Mouse (Mus musculus): ENCODE results near the gene Tsks.
A peak's percentile ranks its signal among the peaks of the same experiment; 100 is the strongest.

Gene Tsks

DNA sequence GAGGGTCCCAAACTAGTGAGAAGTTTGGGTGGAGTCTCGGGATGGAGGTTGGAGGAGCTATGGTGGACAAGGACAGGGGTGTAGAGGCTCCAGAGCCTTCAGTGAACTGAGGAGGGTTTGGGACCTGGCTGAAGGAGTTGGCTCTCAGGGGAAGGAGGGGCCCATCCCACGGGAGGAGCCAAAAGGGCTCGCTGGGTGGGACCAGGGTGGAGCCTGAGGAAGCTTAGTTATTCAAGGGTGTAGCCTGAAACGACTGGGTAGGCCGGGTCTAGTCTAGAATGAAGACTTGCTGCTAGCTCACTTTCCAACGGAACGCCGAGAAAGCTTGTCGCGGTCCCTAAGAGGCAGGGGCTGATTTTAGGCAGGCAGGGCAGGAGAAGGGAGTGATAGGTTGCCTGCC, 9.0 kb downstream of the Tsks start:
- DNase-seq (ENCODE audit: low spot score), result peak; percentile 85

DNA sequence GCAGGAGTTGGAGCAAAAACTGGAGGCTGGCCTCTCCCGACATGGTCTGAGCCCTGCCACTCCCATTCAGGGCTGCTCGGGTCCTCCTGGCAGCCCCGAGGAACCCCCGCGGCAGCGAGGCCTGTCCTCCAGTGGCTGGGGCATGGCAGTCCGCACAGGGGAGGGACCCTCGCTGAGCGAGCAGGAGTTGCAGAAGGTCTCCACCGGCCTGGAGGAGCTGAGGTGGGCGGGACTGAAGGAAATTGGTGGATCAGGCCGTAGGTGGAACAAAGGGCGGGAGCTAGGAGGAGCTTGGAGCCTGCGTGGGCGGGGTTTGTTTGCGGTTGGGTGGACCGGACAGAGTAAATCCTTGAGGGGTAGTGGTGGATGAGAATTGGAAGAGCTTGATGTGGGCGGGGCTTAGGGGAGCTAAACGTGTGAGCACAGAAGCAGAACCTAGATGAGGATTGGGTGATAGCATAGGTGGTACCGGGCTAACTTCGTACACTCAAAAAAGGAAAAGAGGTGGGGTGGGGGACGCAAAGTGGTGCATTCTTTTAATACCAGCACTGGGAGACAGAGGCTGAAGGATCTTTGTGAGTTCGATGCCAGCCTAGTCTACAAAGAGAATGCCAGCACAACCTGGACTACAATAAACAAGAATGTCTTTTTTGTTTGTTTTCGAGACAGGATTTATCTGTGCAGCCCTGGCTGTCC, 9.8 kb downstream of the Tsks start:
- peak; percentile 96 for DNase-seq (ENCODE audit: low spot score)

DNA sequence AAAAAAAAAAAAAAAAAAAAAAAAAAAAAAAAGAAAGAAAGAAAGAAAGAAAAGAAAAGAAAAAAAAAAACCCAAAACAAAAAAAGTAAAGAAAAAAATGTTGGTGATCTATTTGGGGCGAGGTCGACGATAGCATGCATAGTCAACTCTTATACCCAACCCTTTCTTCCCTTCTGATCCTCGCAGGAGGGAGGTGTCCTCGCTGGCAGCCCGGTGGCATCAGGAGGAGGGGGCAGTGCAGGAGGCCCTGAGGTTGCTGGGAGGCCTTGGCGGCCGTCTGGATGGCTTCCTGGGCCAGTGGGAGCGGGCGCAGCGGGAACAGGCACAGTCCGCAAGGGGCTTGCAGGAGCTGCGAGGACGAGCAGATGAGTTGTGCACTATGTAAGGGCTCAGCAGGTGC, 10.6 kb downstream of the Tsks start:
- no peak for DNase-seq (ENCODE audit: low spot score)

DNA sequence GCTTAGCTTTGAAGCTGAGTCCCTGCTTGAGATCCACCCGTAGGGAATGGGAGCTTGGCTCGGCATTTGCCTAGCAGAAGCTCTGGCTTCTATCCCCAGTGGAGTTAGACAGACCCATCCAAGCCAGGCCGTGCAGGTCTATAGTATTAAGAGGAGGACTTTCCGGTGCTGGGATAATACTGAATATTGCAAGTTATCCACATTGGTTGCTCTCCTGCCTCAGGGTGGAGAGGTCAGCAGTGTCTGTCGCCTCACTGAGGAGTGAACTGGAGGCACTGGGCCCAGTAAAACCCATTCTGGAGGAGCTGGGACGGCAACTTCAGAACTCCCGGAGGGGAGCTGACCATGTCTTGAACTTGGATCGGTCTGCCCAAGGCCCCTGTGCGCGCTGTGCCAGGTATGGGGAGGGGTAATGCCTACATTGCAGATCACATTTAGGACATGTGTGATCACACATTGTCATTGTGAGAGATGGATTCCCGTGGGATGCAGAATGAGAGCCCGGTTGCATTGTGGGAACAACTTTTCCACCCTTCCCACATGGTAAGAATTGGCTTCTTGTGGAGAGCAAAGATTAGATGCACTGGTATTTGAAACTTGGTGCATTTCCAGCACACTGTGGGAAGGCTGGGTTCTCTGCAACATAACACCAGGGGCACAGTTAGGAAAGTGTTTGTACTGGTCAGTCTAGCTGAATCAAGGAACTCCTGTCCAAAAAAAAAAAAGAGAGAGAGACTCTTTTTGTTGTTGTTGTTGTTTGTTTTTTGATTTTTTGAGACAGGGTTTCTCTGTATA, 11.3 kb downstream of the Tsks start:
- no peak for DNase-seq (ENCODE audit: low spot score)

DNA sequence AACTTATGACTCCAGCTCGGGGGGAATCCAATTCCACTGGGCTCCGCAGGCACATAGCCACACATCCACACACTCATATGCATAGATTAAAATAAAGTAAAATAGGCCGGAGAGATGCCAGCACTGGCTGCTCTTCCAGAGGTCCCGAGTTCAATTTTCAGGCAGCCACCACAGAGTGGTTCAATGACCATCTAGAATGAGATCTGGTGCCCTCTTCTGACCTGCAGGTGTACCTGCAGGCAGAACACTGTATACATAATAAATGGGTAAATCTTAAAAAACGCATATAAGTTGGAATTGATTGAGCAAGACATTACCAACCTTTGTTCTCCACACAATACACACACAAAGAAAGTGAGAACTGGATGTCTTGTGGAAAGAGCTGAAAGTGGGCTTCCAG, 12.6 kb downstream of the Tsks start:
- no peak for DNase-seq (ENCODE audit: low spot score)

DNA sequence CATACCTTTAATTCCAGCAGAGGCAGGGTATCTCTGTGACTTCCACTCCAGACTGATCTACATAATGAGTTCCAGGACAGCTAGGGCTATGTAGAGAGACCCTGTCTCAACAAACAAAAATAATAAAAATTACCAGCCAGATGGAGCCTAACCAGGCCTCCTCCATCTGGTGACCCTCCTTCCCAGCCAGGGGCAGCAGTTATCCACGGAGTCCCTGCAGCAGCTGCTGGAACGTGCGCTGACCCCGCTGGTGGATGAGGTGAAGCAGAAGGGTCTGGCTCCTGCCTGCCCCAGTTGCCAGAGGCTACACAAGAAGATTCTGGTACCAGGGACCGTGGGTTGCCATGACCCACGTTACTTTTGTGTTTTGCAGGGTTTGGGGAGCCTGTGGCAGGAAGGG, 13.3 kb downstream of the Tsks start:
- DNase-seq (ENCODE audit: low spot score), result no peak

DNA sequence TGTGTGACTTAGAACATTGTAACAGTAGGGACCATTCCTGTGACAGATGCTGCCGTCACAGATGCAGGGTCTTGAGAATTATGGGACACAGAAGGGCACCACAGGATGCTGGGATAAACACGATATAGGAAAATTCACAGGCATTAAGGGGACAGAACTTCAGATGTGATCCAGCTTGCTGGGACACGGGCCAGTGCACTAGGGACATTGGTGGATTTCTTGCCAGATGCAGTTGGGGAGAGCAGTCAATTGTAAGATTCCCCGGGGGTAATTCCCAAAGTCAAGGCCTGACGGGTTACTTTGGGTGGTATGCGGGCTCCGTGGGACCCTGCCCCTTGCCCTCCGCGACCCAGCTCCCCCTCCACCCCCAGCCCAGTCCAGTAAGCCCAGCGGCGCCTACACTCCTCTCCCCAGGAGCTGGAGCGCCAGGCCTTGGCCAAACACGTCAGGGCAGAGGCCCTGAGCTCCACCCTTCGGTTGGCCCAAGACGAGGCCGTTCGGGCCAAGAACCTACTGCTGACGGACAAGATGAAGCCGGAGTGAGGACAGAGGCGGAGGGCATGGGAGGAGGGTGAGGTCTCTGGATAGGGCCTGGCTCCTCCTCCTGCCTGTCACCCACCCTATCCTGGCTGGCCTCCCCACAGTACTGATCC, 14.3 kb downstream of the Tsks start:
- peak; percentile 69 for DNase-seq (ENCODE audit: low spot score)

DNA sequence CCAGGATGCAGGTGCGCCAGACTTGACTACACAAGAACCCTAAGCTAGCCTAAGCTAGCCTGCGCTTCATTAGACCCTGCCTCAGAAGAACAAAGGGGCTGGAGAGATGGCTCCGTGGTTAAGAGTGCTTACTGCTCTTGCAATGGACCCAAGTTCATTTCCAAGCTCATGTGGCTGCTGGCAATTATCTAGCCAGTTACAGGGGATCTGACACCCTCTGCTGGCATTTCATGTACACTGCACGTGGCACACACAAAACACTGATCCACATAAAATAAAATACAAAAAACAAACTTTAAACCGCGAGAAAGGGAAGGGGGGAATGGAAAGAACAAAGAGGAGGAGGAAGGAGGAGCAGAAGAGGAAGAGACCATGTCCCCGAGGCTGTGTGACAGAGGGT, 15.2 kb downstream of the Tsks start:
- peak; percentile 51 for DNase-seq (ENCODE audit: low spot score)

DNA sequence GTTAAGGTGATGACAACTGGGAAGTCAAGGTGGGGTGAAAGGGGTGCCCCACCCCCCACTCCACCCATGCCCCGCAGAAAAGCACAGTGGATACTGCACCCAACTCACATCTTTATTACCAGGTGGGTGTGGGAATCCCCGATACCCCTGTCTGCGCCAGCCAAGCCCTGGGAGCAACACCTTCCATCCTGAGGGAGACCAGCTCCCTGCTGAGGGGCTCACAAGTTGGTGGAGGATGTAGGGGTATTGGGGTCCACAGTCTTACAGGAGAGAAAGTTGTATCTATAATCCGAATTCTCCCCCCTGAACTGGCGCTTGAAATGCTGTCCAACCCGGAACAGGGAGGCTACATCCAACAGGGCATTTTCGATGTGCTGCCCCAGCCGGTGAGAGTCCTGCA, 16.3 kb downstream of the Tsks start:
- no peak for DNase-seq (ENCODE audit: low spot score)

DNA sequence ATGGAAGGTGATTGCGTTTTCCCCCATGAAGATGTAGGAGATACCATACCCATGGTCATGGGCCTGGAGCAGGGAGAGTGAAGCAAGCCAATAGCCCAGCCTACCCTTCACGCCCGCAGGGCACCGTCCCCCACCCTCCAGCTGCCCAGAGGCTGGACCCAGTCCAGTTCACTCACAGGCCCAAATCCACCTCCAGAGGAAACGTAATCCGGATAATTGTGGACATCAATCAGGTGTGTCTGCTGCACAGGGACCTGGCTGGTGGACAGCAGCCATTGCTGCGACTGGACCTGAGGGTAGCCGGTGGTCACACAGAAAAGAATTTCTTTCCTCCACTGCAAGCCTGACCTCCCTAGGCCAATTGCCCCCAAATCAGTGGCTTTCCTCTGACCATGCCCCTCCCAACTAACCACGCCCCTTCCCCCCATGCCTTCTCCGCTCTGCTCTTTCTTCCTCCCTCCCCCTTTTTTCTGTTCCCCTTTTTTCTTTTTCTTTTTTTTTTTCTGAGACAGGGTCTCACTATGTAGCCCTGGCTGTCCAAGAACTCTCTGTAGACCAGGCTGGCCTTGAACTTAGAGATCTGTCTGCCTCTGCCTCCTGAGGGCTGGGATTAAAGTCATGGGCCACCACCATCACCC, 17.0 kb downstream of the Tsks start:
- no peak for DNase-seq (ENCODE audit: low spot score)

DNA sequence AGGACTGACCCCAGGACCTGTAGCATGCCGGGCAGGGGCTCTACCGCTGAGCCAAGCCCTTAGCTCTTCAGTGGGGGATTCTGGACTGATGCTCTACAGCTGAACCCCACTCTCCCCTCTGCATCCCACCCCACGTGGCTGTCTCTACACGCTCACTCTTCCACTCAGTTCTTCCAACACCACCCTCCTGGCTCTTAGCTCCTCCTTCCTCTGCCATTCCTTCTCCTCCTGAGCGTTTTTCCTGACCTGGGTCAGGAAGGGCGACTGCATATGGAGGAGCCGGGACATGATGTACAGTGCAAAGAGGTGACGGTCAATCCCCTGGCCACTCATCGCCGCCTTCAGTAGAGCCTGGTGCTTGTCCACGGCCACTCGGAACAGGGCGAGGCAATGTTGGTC, 17.5 kb downstream of the Tsks start:
- no peak for DNase-seq (ENCODE audit: low spot score)

DNA sequence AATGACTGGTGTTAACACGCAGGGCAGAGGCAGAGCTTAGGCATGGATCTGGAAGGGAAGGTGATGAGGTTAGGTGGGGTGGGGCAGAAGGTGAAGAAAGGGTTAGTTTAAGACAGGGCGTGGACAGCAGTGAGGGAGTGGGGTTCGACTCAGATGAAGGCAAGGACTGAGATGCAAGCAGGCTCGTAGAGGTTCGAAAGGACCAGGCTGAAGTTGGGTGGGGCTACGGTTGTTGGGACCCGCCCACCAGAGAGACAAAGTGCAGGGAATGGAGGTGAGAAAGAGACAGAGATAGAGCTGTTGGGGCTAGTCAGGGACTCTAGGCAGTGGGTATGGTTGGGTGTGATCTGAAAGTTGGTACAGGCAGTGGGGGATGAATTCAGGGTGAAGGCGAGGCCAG, 19.3 kb downstream of the Tsks start:
- DNase-seq (ENCODE audit: low spot score), result no peak

DNA sequence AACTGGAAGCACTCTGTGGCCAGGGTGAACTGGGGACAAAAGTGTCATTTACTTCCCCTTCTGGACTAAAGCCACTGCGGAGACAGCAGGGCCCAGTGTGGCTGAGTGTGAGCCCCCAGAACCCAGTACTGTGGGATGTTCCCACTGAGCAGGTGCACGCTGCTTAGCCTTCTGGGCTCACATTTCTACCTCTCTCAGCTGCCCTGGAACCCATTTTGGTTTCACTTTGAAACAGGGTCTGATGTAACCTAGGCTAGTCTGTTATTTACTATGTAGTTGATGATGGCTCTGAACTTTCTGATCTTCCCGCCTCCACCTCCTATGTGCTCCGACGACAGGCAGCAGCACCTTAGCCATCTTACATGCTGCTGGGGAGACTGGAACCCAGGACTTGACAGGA, 19.8 kb downstream of the Tsks start:
- no peak for DNase-seq (ENCODE audit: low spot score)

DNA sequence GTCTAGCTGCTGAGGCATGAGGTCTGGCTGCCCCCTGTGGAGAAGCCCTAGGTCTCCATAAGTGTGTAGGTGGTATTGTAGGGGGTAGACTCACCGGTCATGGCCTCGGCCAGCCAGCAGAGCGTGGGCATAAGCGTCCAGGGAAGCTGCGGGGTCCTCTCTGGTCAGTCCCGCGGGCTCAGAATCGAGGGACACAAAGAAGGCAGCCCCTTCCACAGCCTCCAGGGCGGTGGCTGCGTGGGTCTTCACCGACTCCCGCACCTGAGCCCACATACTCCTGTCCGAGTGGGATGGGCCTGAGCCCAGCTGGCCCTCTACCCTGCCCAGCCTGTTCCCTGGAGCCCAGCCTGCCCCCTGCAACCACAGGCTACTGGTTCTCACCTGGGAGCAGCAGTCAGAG, 22.0 kb downstream of the Tsks start:
- DNase-seq (ENCODE audit: low spot score), result no peak

DNA sequence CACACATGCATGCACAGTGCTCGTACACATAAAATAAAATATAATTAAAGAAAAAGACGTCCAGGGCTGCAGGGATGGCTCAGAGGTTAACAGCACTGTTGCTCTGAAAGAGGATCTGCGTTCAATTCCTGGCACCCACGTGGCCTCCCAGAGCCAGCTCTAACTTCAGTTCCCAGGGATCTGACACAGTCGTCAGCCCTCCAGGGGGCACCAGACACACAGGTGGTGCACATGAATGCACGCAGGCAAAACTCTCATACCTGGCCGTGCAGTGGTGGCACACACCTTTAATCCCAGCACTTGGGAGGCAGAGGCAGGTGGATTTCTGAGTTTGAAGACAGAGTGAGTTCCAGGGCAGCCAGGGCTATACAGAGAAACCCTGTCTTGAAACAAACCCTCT, 23.0 kb downstream of the Tsks start:
- DNase-seq (ENCODE audit: low spot score), result no peak

DNA sequence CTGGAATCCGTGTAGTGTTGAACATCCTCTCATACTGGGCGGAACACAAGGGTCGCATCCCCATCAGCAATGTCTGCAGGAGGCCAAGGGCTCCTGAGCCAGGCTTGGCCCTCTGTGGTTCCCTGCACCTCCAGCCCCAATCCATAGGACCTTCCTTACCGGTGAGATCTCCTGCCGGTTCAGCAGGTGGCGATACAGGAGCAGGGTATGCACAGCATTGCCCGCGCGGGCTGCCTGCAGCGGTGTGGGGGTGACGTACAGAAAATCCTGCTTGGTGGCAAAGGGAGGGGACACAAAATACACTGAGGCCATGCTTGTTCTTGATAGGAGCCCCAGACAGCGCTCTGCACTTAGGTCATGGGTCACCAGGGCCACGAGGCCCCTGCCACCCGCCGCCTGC, 23.6 kb downstream of the Tsks start:
- DNase-seq (ENCODE audit: low spot score), result no peak

DNA sequence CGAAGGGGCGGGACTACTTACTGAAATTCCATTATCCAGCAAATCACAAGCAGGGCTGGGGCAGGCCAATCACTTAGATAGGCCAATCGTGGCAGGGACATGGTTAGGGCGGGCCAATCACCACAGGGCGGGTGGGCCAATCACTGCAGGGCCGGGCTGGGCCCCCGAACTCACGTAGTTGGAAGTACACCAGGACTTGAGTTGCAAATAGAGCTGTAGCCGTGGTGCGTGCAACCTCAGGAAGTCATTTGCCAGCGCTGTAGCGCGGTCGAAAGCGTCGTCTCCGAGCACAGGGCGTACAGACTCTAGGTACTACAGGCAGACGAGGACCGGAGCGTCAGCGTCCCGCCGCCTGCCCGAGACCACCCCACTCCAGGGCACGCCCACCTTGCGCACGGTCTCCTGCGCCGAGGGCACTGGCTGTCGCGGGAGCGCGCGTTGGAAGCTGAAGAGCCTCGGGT, 27.3 kb downstream of the Tsks start:
- peak; percentile 86 for DNase-seq (ENCODE audit: low spot score)

DNA sequence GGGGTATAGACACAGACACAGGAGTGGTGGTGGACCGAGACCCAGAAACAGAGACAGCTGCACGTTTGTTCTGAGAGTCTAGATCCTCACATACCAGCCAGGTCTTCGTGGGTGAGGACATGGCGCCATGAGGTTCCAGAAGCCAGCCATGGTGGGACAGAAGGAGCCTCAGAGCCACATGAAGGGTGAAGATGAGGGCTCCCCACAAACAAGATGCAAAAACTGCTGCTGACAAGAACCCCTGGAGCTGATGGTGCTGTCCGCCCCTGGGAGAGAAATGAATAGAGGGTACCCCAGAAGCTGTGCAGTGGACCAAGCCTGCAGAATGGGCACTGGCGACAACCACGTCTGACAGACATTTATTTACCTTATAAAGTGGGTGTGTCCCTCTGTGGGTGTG, 28.1 kb downstream of the Tsks start:
- DNase-seq (ENCODE audit: low spot score), result no peak

DNA sequence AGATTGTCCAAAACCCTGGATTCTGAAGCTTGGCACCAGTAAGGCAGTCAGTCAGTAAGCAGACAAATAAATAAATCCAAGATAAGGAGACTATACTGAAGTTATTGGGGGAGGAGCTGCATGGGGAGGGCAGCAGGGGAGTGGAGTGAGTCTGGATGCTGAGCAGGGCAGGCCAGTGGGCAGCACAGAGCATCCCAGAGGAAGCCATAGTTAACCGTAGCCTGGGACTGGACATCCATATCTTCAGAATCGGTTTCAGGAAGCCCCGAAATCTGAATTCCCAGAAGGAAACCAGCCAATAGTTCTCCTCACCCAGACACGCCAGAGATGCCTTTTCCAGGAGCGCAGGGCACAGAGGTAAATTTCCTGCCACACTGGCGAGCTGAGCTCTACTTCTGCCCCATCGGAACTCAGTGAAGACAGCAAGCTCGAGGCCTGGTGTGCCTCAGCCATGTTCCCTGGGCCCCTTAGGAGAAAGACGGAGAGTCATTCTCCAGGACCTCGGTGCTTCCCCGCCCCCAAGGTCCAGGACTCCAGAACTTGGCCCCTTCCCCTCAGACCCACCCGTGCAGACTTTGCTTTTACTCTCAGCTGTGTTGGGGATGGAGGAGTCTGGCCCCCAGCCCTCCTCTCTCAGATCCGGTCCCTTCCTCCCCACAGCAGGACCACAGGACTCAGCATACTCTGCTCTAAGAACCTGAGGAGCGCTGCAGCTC, 30.6 kb downstream of the Tsks start:
- DNase-seq (ENCODE audit: low spot score), result no peak

DNA sequence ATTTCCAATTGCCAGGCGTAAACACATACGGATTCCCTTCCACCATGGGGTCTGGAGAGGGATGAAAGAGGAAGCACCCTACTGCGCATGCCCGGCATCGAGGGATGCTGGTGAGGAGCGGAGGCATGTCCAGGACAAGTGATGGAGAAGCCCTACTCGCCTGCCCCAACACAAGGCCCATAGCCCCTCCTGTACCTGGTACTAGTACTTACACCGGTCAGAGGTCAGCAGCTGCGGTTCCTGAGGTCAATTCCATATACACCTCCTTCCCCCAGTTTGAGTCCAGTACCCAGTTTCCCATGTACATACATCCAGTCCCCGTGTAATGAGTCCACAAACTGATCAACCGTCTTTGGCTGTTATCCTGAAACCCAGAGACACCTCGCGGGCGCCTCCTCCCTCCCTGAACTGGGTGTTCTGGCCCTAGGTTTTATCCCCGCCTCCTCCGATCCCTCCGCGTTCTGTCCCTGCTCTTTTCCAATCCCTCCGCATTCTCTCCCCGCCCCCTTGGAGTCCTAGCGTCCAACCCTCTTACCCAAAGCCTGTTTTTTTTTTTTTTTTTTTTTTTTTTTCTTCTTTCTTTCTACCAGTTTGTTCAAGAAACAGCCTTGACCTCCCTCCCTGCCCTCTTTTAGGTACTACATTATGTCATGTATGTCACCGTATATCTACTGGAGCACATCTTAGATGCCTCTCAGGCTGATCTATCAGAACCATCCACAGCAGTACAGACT, 31.5 kb downstream of the Tsks start, which contains the start of gene Cpt1c:
Cpt1c (minus strand) TSS at position 469 of the 734 bp plus-strand sequence.
- peak; percentile 85 for DNase-seq (ENCODE audit: low spot score)

DNA sequence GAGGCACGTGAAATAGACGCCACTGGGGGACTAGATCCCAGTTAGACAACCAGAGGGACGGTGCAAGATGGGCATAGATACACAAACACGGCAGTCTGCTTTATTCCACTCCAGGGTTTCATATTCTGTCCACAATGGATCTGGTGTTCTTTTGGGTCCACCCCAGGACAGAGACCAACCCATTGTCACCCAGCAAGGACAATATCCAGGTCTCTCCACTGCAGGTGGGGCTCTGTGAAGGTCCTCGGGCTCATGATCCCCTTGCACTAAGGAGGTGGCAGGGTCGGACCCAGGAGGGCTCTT, 32.1 kb downstream of the Tsks start:
- no peak for DNase-seq (ENCODE audit: low spot score)
